Mouse (Mus musculus): Measurements from ENCODE around the gene Nxph3. TPM values are rescaled to one million over a fixed set of nuclear protein-coding genes. Genes with fewer than 3 reads are reported as not detected.

Nxph3 gene
- total RNA-seq (2015) (not detected in 2 replicates), total RNA-seq (2017) (not detected in 2 replicates)

- ATAC-seq (ENCODE audit: poor library complexity, severe bottlenecking) = peak; percentile 82
These were observed at the start of gene Nxph3 for GRCm38 (mm10) chr11:95514298-95514861. TSS of gene Nxph3 (minus strand) at chr11:95514570.

DNA sequence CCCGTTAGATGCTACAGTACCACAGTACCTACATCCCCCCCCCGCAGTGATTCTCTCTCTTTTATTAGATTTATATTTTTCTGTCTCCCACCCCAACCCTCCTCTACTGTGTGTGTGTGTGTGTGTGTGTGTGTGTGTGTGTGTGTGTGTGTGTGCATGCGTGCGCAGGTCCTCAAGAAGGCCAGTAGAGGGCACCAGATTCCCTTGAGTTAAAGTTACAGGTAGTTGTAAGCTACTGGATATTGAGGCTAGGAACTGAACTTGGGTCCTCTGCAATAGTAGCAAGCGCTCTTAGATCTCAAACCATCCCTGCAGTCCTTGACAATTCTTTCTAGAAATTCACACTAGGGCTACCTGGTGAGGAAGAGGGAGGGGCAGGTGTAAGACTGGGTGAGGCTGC is 49.5 kb upstream of the Nxph3 start:
- no peak for ATAC-seq (ENCODE audit: poor library complexity, severe bottlenecking)

DNA sequence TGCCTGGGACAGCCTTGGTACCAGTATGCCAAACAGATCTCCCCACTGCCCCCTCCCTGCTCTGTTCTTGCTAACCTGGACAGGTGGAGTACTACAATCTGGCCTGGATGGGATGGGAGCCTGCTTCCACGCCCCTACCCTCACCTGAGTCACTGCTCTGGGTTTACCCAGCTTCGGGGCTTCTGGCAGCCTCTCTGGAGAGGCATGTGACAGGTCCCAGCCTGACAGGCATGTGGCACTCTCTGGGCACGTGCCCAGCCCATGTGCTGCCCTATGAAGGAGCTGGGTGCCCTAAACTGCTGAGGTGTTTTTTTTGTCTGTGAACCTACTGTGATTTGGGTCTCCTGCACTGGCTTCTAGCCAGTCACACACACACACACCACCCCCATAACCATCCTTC is 46.4 kb upstream of the Nxph3 start:
- ATAC-seq (ENCODE audit: poor library complexity, severe bottlenecking) = no peak

DNA sequence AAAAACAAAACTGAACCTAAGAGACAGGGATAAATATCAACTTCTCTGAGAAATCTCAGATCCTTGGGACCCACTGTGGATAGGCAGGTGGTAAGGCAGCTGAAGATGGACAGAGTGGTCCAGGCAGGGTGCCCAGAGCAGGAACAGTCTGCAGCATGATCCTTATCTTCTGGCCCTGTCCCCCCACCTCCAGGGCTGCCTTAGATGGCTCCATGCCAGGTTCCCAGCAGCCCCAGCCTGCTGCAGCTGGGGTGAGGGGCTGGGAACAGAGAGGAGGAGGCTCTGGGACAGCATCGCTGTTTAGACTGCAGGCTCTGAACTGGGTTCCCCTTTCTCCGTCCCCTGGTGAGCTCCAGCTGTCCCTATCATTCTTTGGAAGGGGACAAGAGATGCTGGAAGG is 45.4 kb upstream of the Nxph3 start:
- no peak for ATAC-seq (ENCODE audit: poor library complexity, severe bottlenecking)

GRCm38 (mm10) chr11:95557719-95558118 is 43.3 kb upstream of the Nxph3 start:
- no peak for ATAC-seq (ENCODE audit: poor library complexity, severe bottlenecking)

DNA sequence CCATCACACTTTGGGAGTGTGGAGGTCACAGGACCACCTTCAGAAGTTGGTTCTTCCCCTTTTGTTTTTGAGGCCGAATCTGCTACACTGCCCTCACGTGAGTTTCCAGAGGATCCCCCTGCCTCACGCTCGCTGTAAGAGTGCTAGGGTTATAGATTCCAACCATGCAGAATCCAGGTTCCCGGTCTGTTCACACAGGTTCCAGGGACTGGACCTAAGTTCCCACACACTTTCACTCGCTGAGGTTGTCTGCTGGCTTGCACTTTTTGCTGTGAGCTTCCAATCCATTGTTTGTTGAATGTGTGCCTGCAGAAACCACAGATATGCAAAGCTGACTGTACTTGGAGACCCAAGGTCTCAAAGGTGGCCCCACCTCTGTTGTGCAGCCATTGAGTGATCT is 42.7 kb upstream of the Nxph3 start:
- ATAC-seq (ENCODE audit: poor library complexity, severe bottlenecking) = no peak

GRCm38 (mm10) chr11:95555279-95555678 is 40.9 kb upstream of the Nxph3 start:
- no peak for ATAC-seq (ENCODE audit: poor library complexity, severe bottlenecking)

DNA sequence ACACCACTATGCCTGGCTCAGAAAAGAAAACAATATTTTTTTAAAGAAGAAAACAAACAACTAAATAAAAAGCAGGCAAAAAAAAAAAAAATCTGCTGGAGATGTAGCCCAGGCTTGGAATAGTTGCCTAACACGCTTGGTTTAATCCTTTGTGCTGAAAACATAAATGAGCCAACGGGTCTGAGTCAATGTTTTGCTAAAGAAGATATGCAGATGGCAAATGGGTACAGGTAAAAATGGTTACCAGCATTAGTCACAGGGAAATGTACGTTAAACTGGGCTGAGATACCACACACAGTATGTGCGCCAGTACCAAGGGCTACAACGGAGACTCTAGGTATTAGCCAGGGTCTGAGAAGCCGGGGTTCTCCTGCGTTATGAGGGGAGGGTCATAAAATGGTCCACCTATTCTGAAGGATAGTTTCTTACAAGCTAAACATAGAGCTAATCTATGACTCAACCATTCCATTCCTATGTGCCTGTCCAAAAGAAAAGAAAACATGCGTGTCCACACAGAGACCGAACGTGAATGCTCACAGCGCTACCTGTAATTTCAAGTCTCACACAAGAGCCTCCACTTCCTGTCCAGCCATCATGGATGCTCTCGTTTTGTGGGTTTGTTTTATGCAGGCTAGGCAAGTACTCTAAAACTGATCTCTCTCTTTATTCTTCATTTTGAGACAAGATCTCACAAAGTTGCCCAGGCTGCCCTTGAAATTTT is 36.1 kb upstream of the Nxph3 start:
- ATAC-seq (ENCODE audit: poor library complexity, severe bottlenecking) = no peak

DNA sequence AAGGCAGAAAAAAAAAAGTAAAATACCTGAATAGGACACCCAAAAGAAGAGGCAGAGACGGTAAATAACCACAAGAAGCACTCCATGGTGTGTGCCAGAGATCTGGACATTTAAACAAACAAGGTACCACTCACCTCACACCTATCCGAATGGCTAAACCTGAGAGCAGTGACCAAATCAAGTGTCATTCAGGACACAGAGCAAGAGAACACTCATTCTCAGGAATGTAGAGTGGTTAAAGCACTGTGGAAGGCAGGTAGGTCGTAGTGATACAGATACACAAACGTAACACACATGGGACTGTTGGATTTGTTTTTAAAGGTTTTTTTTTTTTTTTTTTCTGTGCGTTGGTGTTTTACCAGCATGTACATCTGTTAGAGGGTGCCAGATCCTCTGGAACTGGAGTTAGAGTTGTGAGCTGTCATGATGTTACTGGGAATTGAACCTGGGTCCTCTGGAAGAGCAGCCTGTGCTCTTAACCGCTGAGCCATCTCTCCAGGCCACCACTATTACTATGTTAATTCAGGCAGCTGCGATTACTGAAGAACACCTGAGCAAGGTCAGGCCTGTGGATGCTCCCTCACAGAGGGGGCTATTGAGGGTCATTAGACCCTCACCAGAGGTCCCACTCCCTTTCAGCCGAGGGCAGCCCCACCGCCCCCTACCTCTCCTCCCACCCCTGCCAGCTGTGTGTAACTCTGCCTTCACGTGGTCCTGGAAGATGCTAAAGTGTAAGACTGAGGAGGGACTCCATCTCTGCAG is 31.8 kb upstream of the Nxph3 start:
- ATAC-seq (ENCODE audit: poor library complexity, severe bottlenecking) = no peak

- no peak for ATAC-seq (ENCODE audit: poor library complexity, severe bottlenecking)
These were observed 30.4 kb upstream of the Nxph3 start for GRCm38 (mm10) chr11:95544546-95545327.

GRCm38 (mm10) chr11:95540637-95541385 is 26.4 kb upstream of the Nxph3 start:
- ATAC-seq (ENCODE audit: poor library complexity, severe bottlenecking) = no peak

GRCm38 (mm10) chr11:95538378-95539104 is 24.2 kb upstream of the Nxph3 start:
- no peak for ATAC-seq (ENCODE audit: poor library complexity, severe bottlenecking)

- ATAC-seq (ENCODE audit: poor library complexity, severe bottlenecking) = peak; percentile 74
These were observed 19.3 kb upstream of the Nxph3 start for GRCm38 (mm10) chr11:95533484-95534160.

DNA sequence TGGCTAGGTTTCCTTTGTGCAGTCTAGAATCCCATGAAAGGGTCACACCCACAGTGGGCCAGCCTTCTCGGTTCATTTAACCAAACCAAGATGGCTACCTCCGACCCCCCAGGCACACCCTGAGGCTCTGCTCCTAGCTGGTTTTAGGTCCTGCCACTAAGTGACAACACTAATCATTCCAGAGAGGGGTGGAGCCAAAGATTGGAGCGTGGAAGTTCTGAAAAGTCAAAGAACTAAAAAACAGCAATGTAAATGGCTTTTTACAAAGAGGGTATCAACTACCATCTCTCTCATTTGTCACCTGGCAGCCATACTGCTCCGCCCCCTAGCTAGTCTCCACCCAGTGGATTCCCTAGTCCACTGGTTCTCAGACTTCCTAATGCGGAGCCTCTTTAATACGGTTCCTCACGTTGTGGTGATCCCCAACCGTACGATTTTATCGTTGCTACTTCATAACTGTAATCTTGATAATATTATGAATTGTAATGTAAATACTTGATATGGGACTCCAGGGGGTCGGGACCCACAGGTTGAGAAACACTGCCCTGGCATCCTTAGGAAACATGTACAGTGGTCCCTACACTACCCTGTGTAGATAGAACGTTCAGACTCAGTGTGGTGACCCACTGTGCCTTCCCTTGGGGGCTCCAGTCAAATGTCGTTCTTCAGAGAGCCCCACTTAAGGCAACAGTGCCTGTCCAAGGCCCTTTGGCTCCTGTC is 18.1 kb upstream of the Nxph3 start:
- no peak for ATAC-seq (ENCODE audit: poor library complexity, severe bottlenecking)

DNA sequence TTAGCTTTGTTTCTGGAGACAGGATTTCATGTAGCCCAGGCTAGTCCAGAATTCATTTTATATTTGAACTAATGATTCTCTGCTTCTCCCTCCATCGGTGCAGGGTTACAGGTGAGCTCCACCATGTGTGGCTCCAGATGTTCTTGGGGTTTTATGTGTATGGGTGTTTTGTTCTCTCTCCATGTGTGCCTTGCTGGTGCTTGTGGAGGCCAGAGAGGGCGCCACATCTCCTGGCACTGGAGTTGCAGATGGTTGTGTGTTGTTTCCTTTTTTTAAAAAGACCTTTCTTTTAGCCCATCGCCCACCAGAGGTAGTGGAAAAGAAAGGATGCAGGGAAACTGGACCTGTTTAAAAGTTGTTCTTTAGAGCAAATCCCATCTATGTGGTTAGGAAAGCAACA is 13.9 kb upstream of the Nxph3 start:
- ATAC-seq (ENCODE audit: poor library complexity, severe bottlenecking) = no peak

GRCm38 (mm10) chr11:95527307-95527706 is 12.9 kb upstream of the Nxph3 start:
- no peak for ATAC-seq (ENCODE audit: poor library complexity, severe bottlenecking)

GRCm38 (mm10) chr11:95521563-95521962 is 7.2 kb upstream of the Nxph3 start:
- peak; percentile 81 for ATAC-seq (ENCODE audit: poor library complexity, severe bottlenecking)

- ATAC-seq (ENCODE audit: poor library complexity, severe bottlenecking) = peak; percentile 99
These were observed 6.2 kb upstream of the Nxph3 start for GRCm38 (mm10) chr11:95520456-95521072.
